Mouse (Mus musculus): Measurements from ENCODE around the gene Wnt10b. TPM values are rescaled to one million over a fixed set of nuclear protein-coding genes. Genes with fewer than 3 reads are reported as not detected.
"Not testable (repeated sequence)": the region's sequence is repeated elsewhere in the genome, so short reads cannot be mapped to it uniquely, and the experiment has no call there.

Gene Wnt10b
- polyA plus RNA-seq, 1 experiment from 2014 or later: 0.40 TPM

DNA sequence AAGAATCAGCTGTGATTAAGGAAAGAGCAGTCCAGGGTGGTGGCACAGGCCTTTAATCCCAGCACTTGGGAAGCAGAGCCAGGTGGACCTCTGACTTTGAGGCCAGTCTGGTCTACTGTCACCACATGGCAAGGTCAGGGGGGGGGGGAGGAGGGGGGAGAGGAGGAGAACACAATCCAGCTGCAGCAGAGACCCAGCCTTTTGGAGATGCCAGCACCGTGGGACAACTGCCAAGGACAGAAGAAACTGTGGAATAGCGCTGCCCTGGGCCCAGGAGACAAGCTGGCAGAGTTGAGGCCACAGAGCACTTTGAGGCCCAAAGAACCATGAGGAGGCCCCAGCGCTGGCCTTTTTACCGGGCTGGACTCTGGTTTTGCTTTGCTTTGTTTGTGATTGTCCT is 12.0 kb downstream of the Wnt10b start:
- peaks cover 16% of the 10 kb centered on the region for H3K27me3 ChIP-seq (ENCODE audit: control insufficient read depth, insufficient read depth, low read length)
- 65% methylated on average over 4 of the region's 4 CpGs for WGBS
- no peak overlapping the region for H3K9ac ChIP-seq (ENCODE audit: low read length)
- DNase-seq (ENCODE audit: low spot score, missing footprints): no peak
- no peaks in the 10 kb centered on the region for H3K9me3 ChIP-seq (ENCODE audit: control insufficient read depth, low read length)
- H3K27ac ChIP-seq (ENCODE audit: low read depth, low read length): no peak overlapping the region
- no peak overlapping the region for H3K4me2 ChIP-seq
- H3K4me3 ChIP-seq (ENCODE audit: low read depth, low read length): no peak overlapping the region
- ATAC-seq (ENCODE audit: low FRiP score): no peak
- H3K4me1 ChIP-seq (ENCODE audit: control insufficient read depth, insufficient read depth, low read length): peaks cover 10% of the 10 kb centered on the region
- H3K36me3 ChIP-seq (ENCODE audit: control insufficient read depth, insufficient read depth, low read length): no peaks in the 10 kb centered on the region

DNA sequence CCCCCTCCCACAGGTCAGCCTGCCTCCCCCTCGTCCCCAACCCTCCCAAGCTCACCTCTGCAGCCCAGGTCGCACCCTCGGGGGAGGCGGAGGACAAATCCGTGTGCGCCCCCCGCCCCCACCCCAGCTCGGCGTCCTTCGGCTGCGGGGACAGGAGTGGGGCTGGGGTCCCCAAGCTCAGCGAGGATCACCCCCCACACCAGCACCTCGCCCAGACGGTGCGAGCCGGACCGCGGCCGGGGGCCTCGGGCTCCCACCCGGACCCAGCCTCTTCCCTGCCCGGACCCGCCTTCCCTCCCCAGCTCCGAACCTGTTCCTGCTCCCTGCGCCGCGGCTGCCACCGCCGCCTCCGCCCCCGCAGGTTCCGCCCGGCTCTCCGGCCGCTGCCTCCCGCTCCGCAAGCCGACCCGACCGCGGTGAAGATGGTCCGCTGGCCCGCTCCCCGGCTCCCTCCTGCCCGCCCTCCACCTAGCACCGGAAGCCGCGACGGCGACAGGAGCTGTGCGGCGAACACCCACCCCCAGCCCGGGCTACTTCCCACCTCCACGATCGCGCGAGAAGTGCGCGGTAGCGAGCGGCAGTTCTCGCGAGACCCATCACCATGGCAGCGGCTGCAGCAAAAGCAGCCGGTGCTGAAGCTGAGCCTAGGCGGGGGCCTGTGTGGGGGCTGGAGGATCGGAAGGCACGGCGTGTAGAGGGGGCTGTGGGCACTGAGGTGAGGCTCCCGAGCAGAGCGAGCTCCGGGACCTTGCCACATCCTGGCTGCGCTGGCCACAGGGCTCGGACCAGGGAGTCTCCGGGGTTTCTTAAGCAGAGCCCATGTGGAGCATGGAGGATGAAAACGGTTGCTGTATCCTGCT is 15.1 kb downstream of the Wnt10b start, which contains the start of gene Arf3:
Gene Arf3, minus strand, starts transcription at position 545 of the 860 bp plus-strand sequence.
- H3K4me1 ChIP-seq (ENCODE audit: control insufficient read depth, insufficient read depth, low read length): peaks cover 10% of the 10 kb centered on the region
- H3K27ac ChIP-seq (ENCODE audit: low read depth, low read length): peak within 1 kb of the TSS; percentile 75
- under 1% methylated on average over 60 of the region's 76 CpGs for WGBS
- ATAC-seq (ENCODE audit: low FRiP score) (peak; percentile 94), DNase-seq (ENCODE audit: low spot score, missing footprints) (peak; percentile 99)
- no peaks in the 10 kb centered on the region for H3K9me3 ChIP-seq (ENCODE audit: control insufficient read depth, low read length)
- peaks cover 9% of the 10 kb centered on the region for H3K27me3 ChIP-seq (ENCODE audit: control insufficient read depth, insufficient read depth, low read length)
- H3K4me2 ChIP-seq: peak within 1 kb of the TSS; percentile 82
- H3K9ac ChIP-seq (ENCODE audit: low read length): peak within 1 kb of the TSS; percentile 93
- H3K36me3 ChIP-seq (ENCODE audit: control insufficient read depth, insufficient read depth, low read length): no peaks in the 10 kb centered on the region; the same call in 1 of the 2 replicates
- H3K4me3 ChIP-seq (ENCODE audit: low read depth, low read length): peak within 1 kb of the TSS; percentile 99

- Histone ChIP-seq H3K27me3 (ENCODE audit: control insufficient read depth, insufficient read depth, low read length) (peaks cover 9% of the 10 kb centered on the region), H3K36me3 (ENCODE audit: control insufficient read depth, insufficient read depth, low read length) (no peaks in the 10 kb centered on the region; the same call in 1 of the 2 replicates), H3K4me3 (ENCODE audit: low read depth, low read length) (peak overlapping the region; percentile 99), H3K4me2 (peak overlapping the region; percentile 82), H3K9ac (ENCODE audit: low read length) (peak overlapping the region; percentile 93), H3K9me3 (ENCODE audit: control insufficient read depth, low read length) (no peaks in the 10 kb centered on the region), H3K27ac (ENCODE audit: low read depth, low read length) (peak overlapping the region; percentile 75), H3K4me1 (ENCODE audit: control insufficient read depth, insufficient read depth, low read length) (peaks cover 10% of the 10 kb centered on the region)
- ATAC-seq (ENCODE audit: low FRiP score): peak; percentile 74
- WGBS: under 1% methylated on average over 23 of the region's 24 CpGs
- DNase-seq (ENCODE audit: low spot score, missing footprints): peak; percentile 95
These were observed 15.7 kb downstream of the Wnt10b start for GRCm38 (mm10) chr15:98762201-98762621.

GRCm38 (mm10) chr15:98754125-98754524 is 23.8 kb downstream of the Wnt10b start:
- no peaks in the 10 kb centered on the region for H3K27me3 ChIP-seq (ENCODE audit: control insufficient read depth, insufficient read depth, low read length)
- no peaks in the 10 kb centered on the region; the same call in 1 of the 2 replicates for H3K36me3 ChIP-seq (ENCODE audit: control insufficient read depth, insufficient read depth, low read length)
- H3K4me3 ChIP-seq (ENCODE audit: low read depth, low read length): no peak overlapping the region
- no peaks in the 10 kb centered on the region for H3K4me1 ChIP-seq (ENCODE audit: control insufficient read depth, insufficient read depth, low read length)
- H3K9me3 ChIP-seq (ENCODE audit: control insufficient read depth, low read length): no peaks in the 10 kb centered on the region
- DNase-seq (ENCODE audit: low spot score, missing footprints): peak; percentile 0
- H3K4me2 ChIP-seq: no peak overlapping the region
- whole genome bisulfite sequencing: 93% methylated on average over 2 of the region's 2 CpGs
- H3K27ac ChIP-seq (ENCODE audit: low read depth, low read length): no peak overlapping the region
- no peak overlapping the region for H3K9ac ChIP-seq (ENCODE audit: low read length)
- ATAC-seq (ENCODE audit: low FRiP score): no peak

DNA sequence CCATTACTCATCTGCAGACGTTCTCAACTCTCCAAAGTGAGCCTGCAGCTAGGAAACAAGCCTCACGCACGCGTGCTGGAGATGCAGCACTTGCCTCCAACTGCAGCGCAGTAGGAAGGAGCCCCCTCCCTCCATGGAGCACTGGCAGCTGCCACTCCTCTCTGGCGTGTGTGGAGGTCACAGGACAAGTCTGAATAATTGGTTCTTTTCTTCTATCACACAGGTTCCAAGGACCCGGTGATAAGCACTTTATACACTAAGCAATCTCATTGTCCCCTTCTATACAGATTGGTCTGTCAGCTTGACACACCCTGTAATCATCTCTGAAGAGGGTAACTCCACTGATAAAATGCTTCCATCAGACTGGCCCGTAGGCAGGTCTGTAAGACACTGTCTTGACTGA is 24.9 kb downstream of the Wnt10b start:
- Histone ChIP-seq H3K4me1 (ENCODE audit: control insufficient read depth, insufficient read depth, low read length) (no peaks in the 10 kb centered on the region), H3K9ac (ENCODE audit: low read length) (no peak overlapping the region), H3K27ac (ENCODE audit: low read depth, low read length) (no peak overlapping the region), H3K4me2 (no peak overlapping the region), H3K36me3 (ENCODE audit: control insufficient read depth, insufficient read depth, low read length) (no peaks in the 10 kb centered on the region), H3K27me3 (ENCODE audit: control insufficient read depth, insufficient read depth, low read length) (no peaks in the 10 kb centered on the region), H3K9me3 (ENCODE audit: control insufficient read depth, low read length) (no peaks in the 10 kb centered on the region), H3K4me3 (ENCODE audit: low read depth, low read length) (no peak overlapping the region)
- 74% methylated on average over 8 of the region's 8 CpGs for WGBS
- DNase-seq (ENCODE audit: low spot score, missing footprints): peak; percentile 61
- ATAC-seq (ENCODE audit: low FRiP score): no peak

DNA sequence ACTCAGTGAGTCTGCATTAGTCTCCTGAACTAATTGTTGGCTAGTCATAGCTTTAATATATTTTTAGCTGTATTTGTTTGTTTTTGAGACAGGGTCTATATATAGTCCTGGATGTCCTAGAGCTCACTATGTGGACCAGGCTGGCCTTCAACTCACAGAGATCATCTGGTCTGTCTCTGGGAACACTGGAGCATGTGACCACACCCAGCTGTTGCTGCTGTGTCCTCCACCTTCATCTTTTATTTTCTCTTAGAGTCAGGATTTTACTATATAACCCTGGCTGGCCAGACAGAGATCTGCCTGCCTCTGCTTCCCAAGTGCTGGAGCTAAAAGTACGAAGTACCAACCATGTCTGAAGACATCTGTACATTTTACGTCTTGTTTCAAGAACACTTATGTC is 28.9 kb downstream of the Wnt10b start:
- 97% methylated on average over 2 of the region's 2 CpGs for WGBS

GRCm38 (mm10) chr15:98747296-98747695 is 30.7 kb downstream of the Wnt10b start:
- H3K27ac ChIP-seq (ENCODE audit: low read depth, low read length): no peak overlapping the region
- H3K36me3 ChIP-seq (ENCODE audit: control insufficient read depth, insufficient read depth, low read length): no peaks in the 10 kb centered on the region
- no peaks in the 10 kb centered on the region for H3K4me1 ChIP-seq (ENCODE audit: control insufficient read depth, insufficient read depth, low read length)
- H3K4me3 ChIP-seq (ENCODE audit: low read depth, low read length): no peak overlapping the region
- no peaks in the 10 kb centered on the region for H3K27me3 ChIP-seq (ENCODE audit: control insufficient read depth, insufficient read depth, low read length)
- DNase-seq (ENCODE audit: low spot score, missing footprints) (no peak), ATAC-seq (ENCODE audit: low FRiP score) (no peak)
- no peaks in the 10 kb centered on the region for H3K9me3 ChIP-seq (ENCODE audit: control insufficient read depth, low read length)
- no peak overlapping the region for H3K4me2 ChIP-seq
- WGBS: 91% methylated on average over 6 of the region's 6 CpGs
- no peak overlapping the region for H3K9ac ChIP-seq (ENCODE audit: low read length)

More for the DNA sequence above, 28.9 kb downstream of the Wnt10b start:
- Histone ChIP-seq H3K27me3 (ENCODE audit: control insufficient read depth, insufficient read depth, low read length) (no peaks in the 10 kb centered on the region), H3K4me2 (no peak overlapping the region), H3K36me3 (ENCODE audit: control insufficient read depth, insufficient read depth, low read length) (no peaks in the 10 kb centered on the region), H3K4me3 (ENCODE audit: low read depth, low read length) (no peak overlapping the region), H3K9ac (ENCODE audit: low read length) (no peak overlapping the region), H3K9me3 (ENCODE audit: control insufficient read depth, low read length) (no peaks in the 10 kb centered on the region), H3K4me1 (ENCODE audit: control insufficient read depth, insufficient read depth, low read length) (no peaks in the 10 kb centered on the region), H3K27ac (ENCODE audit: low read depth, low read length) (no peak overlapping the region)
- DNase-seq (ENCODE audit: low spot score, missing footprints) (no peak), ATAC-seq (ENCODE audit: low FRiP score) (no peak)

GRCm38 (mm10) chr15:98746344-98746965 is 31.5 kb downstream of the Wnt10b start:
- Histone ChIP-seq H3K9me3 (ENCODE audit: control insufficient read depth, low read length) (no peaks in the 10 kb centered on the region), H3K36me3 (ENCODE audit: control insufficient read depth, insufficient read depth, low read length) (no peaks in the 10 kb centered on the region), H3K4me3 (ENCODE audit: low read depth, low read length) (no peak overlapping the region), H3K4me1 (ENCODE audit: control insufficient read depth, insufficient read depth, low read length) (no peaks in the 10 kb centered on the region), H3K4me2 (no peak overlapping the region), H3K27ac (ENCODE audit: low read depth, low read length) (no peak overlapping the region), H3K9ac (ENCODE audit: low read length) (no peak overlapping the region), H3K27me3 (ENCODE audit: control insufficient read depth, insufficient read depth, low read length) (no peaks in the 10 kb centered on the region)
- no peak for DNase-seq (ENCODE audit: low spot score, missing footprints)
- 90% methylated on average over 10 of the region's 10 CpGs for WGBS
- ATAC-seq (ENCODE audit: low FRiP score): no peak

DNA sequence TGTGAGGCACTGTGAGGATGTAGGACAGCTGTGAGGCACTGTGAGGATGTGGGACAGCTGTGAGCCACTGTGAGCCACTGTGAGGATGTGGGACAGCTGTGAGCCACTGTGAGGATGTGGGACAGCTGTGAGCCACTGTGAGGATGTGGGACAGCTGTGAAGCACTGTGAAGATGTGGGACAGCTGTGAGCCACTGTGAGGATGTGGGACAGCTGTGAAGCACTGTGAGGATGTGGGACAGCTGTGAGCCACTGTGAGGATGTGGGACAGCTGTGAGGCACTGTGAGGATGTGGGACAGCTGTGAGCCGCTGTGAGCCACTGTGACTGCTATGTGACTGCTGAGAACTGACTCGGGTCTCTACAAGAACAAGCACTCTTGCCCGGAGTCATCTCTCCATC is 34.1 kb downstream of the Wnt10b start:
- H3K36me3 ChIP-seq (ENCODE audit: control insufficient read depth, insufficient read depth, low read length); H3K4me1 ChIP-seq (ENCODE audit: control insufficient read depth, insufficient read depth, low read length); H3K4me3 ChIP-seq (ENCODE audit: low read depth, low read length); H3K9me3 ChIP-seq (ENCODE audit: control insufficient read depth, low read length); H3K27ac ChIP-seq (ENCODE audit: low read depth, low read length); ATAC-seq (ENCODE audit: low FRiP score); H3K9ac ChIP-seq (ENCODE audit: low read length); H3K4me2 ChIP-seq; H3K27me3 ChIP-seq (ENCODE audit: control insufficient read depth, insufficient read depth, low read length): not testable (repeated sequence)
- 91% methylated on average over 3 of the region's 3 CpGs for WGBS
- peak; percentile 28 for DNase-seq (ENCODE audit: low spot score, missing footprints)
